Mouse (Mus musculus): ENCODE measurements around the gene Ccs. TPM values are rescaled to one million over a fixed set of nuclear protein-coding genes. Genes with fewer than 3 reads are reported as not detected.

Gene Ccs
- total and polyA plus RNA-seq, 3 experiments: 17.3 to 61.4 (median 30.1) TPM

GRCm38 (mm10) chr19:4797846-4798245, 41.3 kb downstream of the Ccs start:
- ATAC-seq (ENCODE audit: extremely low read depth, insufficient number of reproducible peaks, low FRiP score, poor library complexity, severe bottlenecking): no peak

GRCm38 (mm10) chr19:4795929-4796328, 43.2 kb downstream of the Ccs start:
- Histone ChIP-seq H3K4me1 (ENCODE audit: insufficient read depth, low read depth, low read length) (peaks cover 66% of the 10 kb centered on the region), H3K36me3 (replicated peaks) (peaks cover 75% of the 10 kb centered on the region), H3K27me3 (ENCODE audit: insufficient read depth, low read length) (no peaks in the 10 kb centered on the region), H3K4me3 (ENCODE audit: low read depth, low read length) (no peak overlapping the region), H3K9me3 (replicated peaks) (no peaks in the 10 kb centered on the region)
- no peak for ATAC-seq (ENCODE audit: extremely low read depth, insufficient number of reproducible peaks, low FRiP score, poor library complexity, severe bottlenecking)
- TF ChIP-seq TAL1 (conservative IDR thresholded peaks at IDR 0.05; ENCODE audit: low read depth, low read length) (no peak), GATA1 (IDR thresholded peaks at IDR 0.05; ENCODE audit: borderline replicate concordance, low read length) (no peak), GATA2 (IDR thresholded peaks at IDR 0.05; ENCODE audit: borderline replicate concordance, low read depth, low read length) (no peak), POLR2AphosphoS5 (IDR thresholded peaks at IDR 0.05; ENCODE audit: insufficient replicate concordance, low read depth, low read length) (no peak), CTCF (IDR thresholded peaks at IDR 0.05; ENCODE audit: low read depth, low read length) (no peak)
- DNase-seq (ENCODE audit: low spot score): no peak

More at GRCm38 (mm10) chr19:4797846-4798245, 41.3 kb downstream of the Ccs start:
- Histone ChIP-seq H3K9me3 (replicated peaks) (no peaks in the 10 kb centered on the region), H3K27me3 (ENCODE audit: insufficient read depth, low read length) (no peaks in the 10 kb centered on the region), H3K36me3 (replicated peaks) (peaks cover 76% of the 10 kb centered on the region), H3K4me1 (ENCODE audit: insufficient read depth, low read depth, low read length) (peaks cover 67% of the 10 kb centered on the region), H3K4me3 (ENCODE audit: low read depth, low read length) (no peak overlapping the region)
- TF ChIP-seq TAL1 (conservative IDR thresholded peaks at IDR 0.05; ENCODE audit: low read depth, low read length) (no peak), GATA2 (IDR thresholded peaks at IDR 0.05; ENCODE audit: borderline replicate concordance, low read depth, low read length) (no peak), POLR2AphosphoS5 (IDR thresholded peaks at IDR 0.05; ENCODE audit: insufficient replicate concordance, low read depth, low read length) (no peak), CTCF (IDR thresholded peaks at IDR 0.05; ENCODE audit: low read depth, low read length) (no peak), GATA1 (IDR thresholded peaks at IDR 0.05; ENCODE audit: borderline replicate concordance, low read length) (no peak)
- no peak for DNase-seq (ENCODE audit: low spot score)

GRCm38 (mm10) chr19:4793831-4794422, 45.2 kb downstream of the Ccs start, which contains the start of gene Rbm4:
Rbm4 (minus strand) TSS chr19:4793901.
- DNase-seq (ENCODE audit: low spot score) (peak; percentile 95), ATAC-seq (ENCODE audit: extremely low read depth, insufficient number of reproducible peaks, low FRiP score, poor library complexity, severe bottlenecking) (peak; percentile 99)
- Histone ChIP-seq H3K4me3 (ENCODE audit: low read depth, low read length) (peak within 1 kb of the TSS; percentile 78), H3K9me3 (replicated peaks) (no peaks in the 10 kb centered on the region), H3K27me3 (ENCODE audit: insufficient read depth, low read length) (no peaks in the 10 kb centered on the region), H3K4me1 (ENCODE audit: insufficient read depth, low read depth, low read length) (peaks cover 61% of the 10 kb centered on the region), H3K36me3 (replicated peaks) (peaks cover 72% of the 10 kb centered on the region)
- TF ChIP-seq CTCF (IDR thresholded peaks at IDR 0.05; ENCODE audit: low read depth, low read length) (no peak), POLR2AphosphoS5 (IDR thresholded peaks at IDR 0.05; ENCODE audit: insufficient replicate concordance, low read depth, low read length) (0 out of 2 replicates have a peak, but pooled peaks have one; percentile 70), GATA1 (IDR thresholded peaks at IDR 0.05; ENCODE audit: borderline replicate concordance, low read length) (no peak), TAL1 (conservative IDR thresholded peaks at IDR 0.05; ENCODE audit: low read depth, low read length) (no peak), GATA2 (IDR thresholded peaks at IDR 0.05; ENCODE audit: borderline replicate concordance, low read depth, low read length) (no peak)

- Histone ChIP-seq H3K4me3 (ENCODE audit: low read depth, low read length) (peak overlapping the region; percentile 78), H3K9me3 (replicated peaks) (no peaks in the 10 kb centered on the region), H3K36me3 (replicated peaks) (peaks cover 71% of the 10 kb centered on the region), H3K27me3 (ENCODE audit: insufficient read depth, low read length) (no peaks in the 10 kb centered on the region), H3K4me1 (ENCODE audit: insufficient read depth, low read depth, low read length) (peaks cover 60% of the 10 kb centered on the region)
- ATAC-seq (ENCODE audit: extremely low read depth, insufficient number of reproducible peaks, low FRiP score, poor library complexity, severe bottlenecking): no peak
- TF ChIP-seq GATA2 (IDR thresholded peaks at IDR 0.05; ENCODE audit: borderline replicate concordance, low read depth, low read length): no peak
- TF ChIP-seq POLR2AphosphoS5 (IDR thresholded peaks at IDR 0.05; ENCODE audit: insufficient replicate concordance, low read depth, low read length): no peak; the same call in 1 of the 2 replicates
- no peak for TF ChIP-seq CTCF (IDR thresholded peaks at IDR 0.05; ENCODE audit: low read depth, low read length)
- no peak for TF ChIP-seq TAL1 (conservative IDR thresholded peaks at IDR 0.05; ENCODE audit: low read depth, low read length)
- no peak for TF ChIP-seq GATA1 (IDR thresholded peaks at IDR 0.05; ENCODE audit: borderline replicate concordance, low read length)
- peak; percentile 19 for DNase-seq (ENCODE audit: low spot score)
Measured at GRCm38 (mm10) chr19:4793281-4793830, 45.8 kb downstream of the Ccs start.

- ATAC-seq (ENCODE audit: extremely low read depth, insufficient number of reproducible peaks, low FRiP score, poor library complexity, severe bottlenecking) (no peak), DNase-seq (ENCODE audit: low spot score) (no peak)
- no peaks in the 10 kb centered on the region for H3K27me3 ChIP-seq (ENCODE audit: insufficient read depth, low read length)
- no peak for TF ChIP-seq GATA1 (IDR thresholded peaks at IDR 0.05; ENCODE audit: borderline replicate concordance, low read length)
- H3K36me3 ChIP-seq (replicated peaks): peaks cover 95% of the 10 kb centered on the region
- no peaks in the 10 kb centered on the region for H3K9me3 ChIP-seq (replicated peaks)
- H3K4me3 ChIP-seq (ENCODE audit: low read depth, low read length): no peak overlapping the region
- peaks cover 38% of the 10 kb centered on the region for H3K4me1 ChIP-seq (ENCODE audit: insufficient read depth, low read depth, low read length)
Measured at GRCm38 (mm10) chr19:4786313-4786712, 52.8 kb downstream of the Ccs start.

- peaks cover 30% of the 10 kb centered on the region for H3K4me1 ChIP-seq (ENCODE audit: insufficient read depth, low read depth, low read length)
- ATAC-seq (ENCODE audit: extremely low read depth, insufficient number of reproducible peaks, low FRiP score, poor library complexity, severe bottlenecking) (no peak), DNase-seq (ENCODE audit: low spot score) (no peak)
- no peaks in the 10 kb centered on the region for H3K27me3 ChIP-seq (ENCODE audit: insufficient read depth, low read length)
- no peak for TF ChIP-seq TAL1 (conservative IDR thresholded peaks at IDR 0.05; ENCODE audit: low read depth, low read length)
- no peak for TF ChIP-seq CTCF (IDR thresholded peaks at IDR 0.05; ENCODE audit: low read depth, low read length)
- no peak for TF ChIP-seq GATA2 (IDR thresholded peaks at IDR 0.05; ENCODE audit: borderline replicate concordance, low read depth, low read length)
- no peak for TF ChIP-seq GATA1 (IDR thresholded peaks at IDR 0.05; ENCODE audit: borderline replicate concordance, low read length)
- no peak for TF ChIP-seq POLR2AphosphoS5 (IDR thresholded peaks at IDR 0.05; ENCODE audit: insufficient replicate concordance, low read depth, low read length)
- H3K36me3 ChIP-seq (replicated peaks): peaks cover 93% of the 10 kb centered on the region
- H3K9me3 ChIP-seq (replicated peaks): no peaks in the 10 kb centered on the region
- no peak overlapping the region for H3K4me3 ChIP-seq (ENCODE audit: low read depth, low read length)
Measured at GRCm38 (mm10) chr19:4785206-4785605, 53.9 kb downstream of the Ccs start.
